Mouse (Mus musculus): ENCODE data around the gene Shank2.

DNA sequence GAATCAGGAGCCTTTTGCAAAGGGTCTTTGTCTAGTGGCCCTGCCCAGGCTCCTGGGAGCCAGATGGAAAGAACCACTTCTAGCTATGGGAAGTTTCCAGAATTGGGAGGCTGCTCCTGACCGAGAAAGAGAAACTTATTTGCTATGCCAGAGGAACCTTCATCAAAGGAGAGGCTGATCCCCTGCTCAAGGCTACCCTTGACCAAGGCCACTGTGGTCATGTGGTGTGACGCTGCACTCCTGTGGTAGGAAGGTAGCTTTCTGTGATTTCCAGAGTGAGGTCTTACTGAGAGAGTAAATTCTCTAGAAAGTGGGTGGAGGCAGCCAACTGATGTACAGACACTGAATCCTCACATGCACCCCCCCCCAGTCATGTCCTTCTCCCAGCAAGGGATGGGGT lies 138.0 kb downstream of the Shank2 start:
- TF ChIP-seq CTCF (IDR thresholded peaks at IDR 0.05) (no peak), POLR2A (IDR thresholded peaks at IDR 0.05; ENCODE audit: insufficient read depth, low read depth, low read length) (no peak)

All from heart, adult 2 months (tissue).